Mouse (Mus musculus): ENCODE measurements around the gene Tnik. TPM values are rescaled to one million over a fixed set of nuclear protein-coding genes. Genes with fewer than 3 reads are reported as not detected.

The Tnik gene
- polyA plus RNA-seq, 1 experiment from 2014 or later, result 29.8 TPM

- no peaks in the 10 kb centered on the region for H3K36me3 ChIP-seq (ENCODE audit: control insufficient read depth, insufficient read depth, low read length)
- no peak overlapping the region for H3K27ac ChIP-seq (ENCODE audit: low read length)
- H3K9me3 ChIP-seq (ENCODE audit: control insufficient read depth, low read depth, low read length), result no peaks in the 10 kb centered on the region
- no peak for ATAC-seq (ENCODE audit: insufficient number of reproducible peaks, insufficient read depth, low FRiP score, low read depth)
- no peak overlapping the region for H3K4me3 ChIP-seq (ENCODE audit: low read depth, low read length)
- H3K9ac ChIP-seq (replicated peaks; ENCODE audit: low read depth, low read length), result no peak overlapping the region
- H3K27me3 ChIP-seq (ENCODE audit: control insufficient read depth, insufficient read depth, low read length), result no peaks in the 10 kb centered on the region
- 93% methylated on average over 10 of the region's 10 CpGs for WGBS
- H3K4me2 ChIP-seq (replicated peaks; ENCODE audit: low read depth, low read length), result no peak overlapping the region
- H3K4me1 ChIP-seq (ENCODE audit: control insufficient read depth, insufficient read depth, low read length), result peaks cover 2% of the 10 kb centered on the region; the same call in 1 of the 2 replicates
Measured at GRCm38 (mm10) chr3:28385199-28385975, 122.4 kb downstream of the Tnik start.

DNA sequence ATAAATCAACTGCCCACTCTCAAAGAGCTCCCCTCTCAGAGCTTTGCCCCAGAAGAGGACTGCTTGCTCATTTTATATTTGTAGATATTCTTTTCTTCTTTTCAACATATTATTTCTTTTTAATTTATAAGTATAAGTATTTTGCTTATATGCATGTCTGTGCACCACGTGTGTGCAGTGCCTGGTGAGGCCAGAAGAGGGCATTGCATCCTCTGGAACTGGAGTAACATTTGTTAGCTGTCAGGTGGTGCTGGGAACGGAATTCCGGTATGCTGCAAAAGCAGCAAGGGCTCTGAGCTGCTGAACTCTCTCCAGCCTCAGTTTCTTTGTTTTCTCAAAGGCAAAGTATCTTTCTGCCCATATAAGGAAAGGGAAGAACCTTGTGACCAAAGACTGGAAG, 125.5 kb downstream of the Tnik start:
- 82% methylated on average over 3 of the region's 3 CpGs for WGBS
- Histone ChIP-seq H3K9me3 (ENCODE audit: control insufficient read depth, low read depth, low read length) (no peaks in the 10 kb centered on the region), H3K36me3 (ENCODE audit: control insufficient read depth, insufficient read depth, low read length) (no peaks in the 10 kb centered on the region), H3K4me2 (replicated peaks; ENCODE audit: low read depth, low read length) (no peak overlapping the region), H3K4me1 (ENCODE audit: control insufficient read depth, insufficient read depth, low read length) (no peaks in the 10 kb centered on the region), H3K27ac (ENCODE audit: low read length) (no peak overlapping the region), H3K4me3 (ENCODE audit: low read depth, low read length) (no peak overlapping the region), H3K9ac (replicated peaks; ENCODE audit: low read depth, low read length) (no peak overlapping the region), H3K27me3 (ENCODE audit: control insufficient read depth, insufficient read depth, low read length) (no peaks in the 10 kb centered on the region)
- no peak for ATAC-seq (ENCODE audit: insufficient number of reproducible peaks, insufficient read depth, low FRiP score, low read depth)

- no peaks in the 10 kb centered on the region for H3K9me3 ChIP-seq (ENCODE audit: control insufficient read depth, low read depth, low read length)
- 99% methylated on average over 2 of the region's 2 CpGs for WGBS
Measured at GRCm38 (mm10) chr3:28390183-28390582, 127.2 kb downstream of the Tnik start.

DNA sequence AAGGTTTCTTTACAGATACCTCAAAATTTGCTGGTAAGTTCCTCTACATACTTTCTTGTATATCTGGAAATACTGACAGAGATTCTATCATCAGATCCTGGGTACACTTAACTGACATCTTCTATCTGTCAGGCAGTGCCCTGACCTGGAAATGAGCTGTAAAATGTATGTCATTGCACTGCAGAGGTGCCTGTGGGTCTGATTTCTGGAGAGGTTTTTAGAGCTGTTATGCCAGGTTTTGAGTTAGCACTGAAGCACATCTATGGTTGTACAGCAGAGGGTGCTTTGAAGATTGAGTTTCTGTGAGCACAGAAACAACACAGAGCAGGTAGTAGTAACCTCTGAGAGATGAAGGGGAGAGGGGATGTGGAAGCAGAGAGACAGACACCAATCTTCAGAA, 129.5 kb downstream of the Tnik start:
- no peaks in the 10 kb centered on the region for H3K4me1 ChIP-seq (ENCODE audit: control insufficient read depth, insufficient read depth, low read length)
- H3K27ac ChIP-seq (ENCODE audit: low read length), result no peak overlapping the region
- no peak overlapping the region for H3K9ac ChIP-seq (replicated peaks; ENCODE audit: low read depth, low read length)
- no peaks in the 10 kb centered on the region for H3K9me3 ChIP-seq (ENCODE audit: control insufficient read depth, low read depth, low read length)
- H3K4me3 ChIP-seq (ENCODE audit: low read depth, low read length), result no peak overlapping the region
- H3K27me3 ChIP-seq (ENCODE audit: control insufficient read depth, insufficient read depth, low read length), result no peaks in the 10 kb centered on the region
- no peak overlapping the region for H3K4me2 ChIP-seq (replicated peaks; ENCODE audit: low read depth, low read length)
- ATAC-seq (ENCODE audit: insufficient number of reproducible peaks, insufficient read depth, low FRiP score, low read depth), result no peak
- no peaks in the 10 kb centered on the region for H3K36me3 ChIP-seq (ENCODE audit: control insufficient read depth, insufficient read depth, low read length)

More at GRCm38 (mm10) chr3:28390183-28390582, 127.2 kb downstream of the Tnik start:
- Histone ChIP-seq H3K9ac (replicated peaks; ENCODE audit: low read depth, low read length) (no peak overlapping the region), H3K27ac (ENCODE audit: low read length) (no peak overlapping the region), H3K4me2 (replicated peaks; ENCODE audit: low read depth, low read length) (no peak overlapping the region), H3K4me3 (ENCODE audit: low read depth, low read length) (no peak overlapping the region), H3K36me3 (ENCODE audit: control insufficient read depth, insufficient read depth, low read length) (no peaks in the 10 kb centered on the region), H3K27me3 (ENCODE audit: control insufficient read depth, insufficient read depth, low read length) (no peaks in the 10 kb centered on the region), H3K4me1 (ENCODE audit: control insufficient read depth, insufficient read depth, low read length) (no peaks in the 10 kb centered on the region)
- ATAC-seq (ENCODE audit: insufficient number of reproducible peaks, insufficient read depth, low FRiP score, low read depth), result no peak

DNA sequence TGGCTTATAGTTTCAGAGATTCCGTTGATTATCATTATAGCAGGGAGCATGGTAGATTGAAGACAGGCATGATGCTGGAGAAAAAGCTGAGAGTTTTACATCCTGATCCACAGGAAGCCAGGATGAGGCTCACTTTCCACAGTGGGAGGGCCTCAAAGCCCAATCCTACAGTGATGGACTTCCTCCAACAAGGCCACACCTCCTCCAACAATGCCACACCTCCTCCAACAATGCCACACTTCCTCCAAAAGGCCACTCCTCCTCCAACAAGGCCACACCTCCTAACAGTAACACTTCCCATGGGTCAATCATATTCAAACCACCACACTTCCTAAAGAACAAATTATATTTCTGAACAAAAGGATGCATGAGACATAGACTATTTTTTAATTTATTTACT, 135.8 kb downstream of the Tnik start:
- Histone ChIP-seq H3K4me3 (ENCODE audit: low read depth, low read length) (no peak overlapping the region), H3K4me1 (ENCODE audit: control insufficient read depth, insufficient read depth, low read length) (no peaks in the 10 kb centered on the region), H3K27me3 (ENCODE audit: control insufficient read depth, insufficient read depth, low read length) (no peaks in the 10 kb centered on the region), H3K9ac (replicated peaks; ENCODE audit: low read depth, low read length) (no peak overlapping the region), H3K9me3 (ENCODE audit: control insufficient read depth, low read depth, low read length) (no peaks in the 10 kb centered on the region), H3K4me2 (replicated peaks; ENCODE audit: low read depth, low read length) (no peak overlapping the region), H3K27ac (ENCODE audit: low read length) (no peak overlapping the region), H3K36me3 (ENCODE audit: control insufficient read depth, insufficient read depth, low read length) (no peaks in the 10 kb centered on the region)
- ATAC-seq (ENCODE audit: insufficient number of reproducible peaks, insufficient read depth, low FRiP score, low read depth), result no peak
- 86% methylated on average over 1 of the region's 1 CpGs for WGBS

- 88% methylated on average over 9 of the region's 9 CpGs for WGBS
- H3K4me2 ChIP-seq (replicated peaks; ENCODE audit: low read depth, low read length), result no peak overlapping the region
- H3K36me3 ChIP-seq (ENCODE audit: control insufficient read depth, insufficient read depth, low read length), result no peaks in the 10 kb centered on the region
- H3K27me3 ChIP-seq (ENCODE audit: control insufficient read depth, insufficient read depth, low read length), result no peaks in the 10 kb centered on the region
- ATAC-seq (ENCODE audit: insufficient number of reproducible peaks, insufficient read depth, low FRiP score, low read depth), result no peak
- H3K4me3 ChIP-seq (ENCODE audit: low read depth, low read length), result no peak overlapping the region
- no peak overlapping the region for H3K27ac ChIP-seq (ENCODE audit: low read length)
- H3K9me3 ChIP-seq (ENCODE audit: control insufficient read depth, low read depth, low read length), result no peaks in the 10 kb centered on the region
- no peaks in the 10 kb centered on the region for H3K4me1 ChIP-seq (ENCODE audit: control insufficient read depth, insufficient read depth, low read length)
- no peak overlapping the region for H3K9ac ChIP-seq (replicated peaks; ENCODE audit: low read depth, low read length)
Measured at GRCm38 (mm10) chr3:28399593-28400216, 136.7 kb downstream of the Tnik start.

DNA sequence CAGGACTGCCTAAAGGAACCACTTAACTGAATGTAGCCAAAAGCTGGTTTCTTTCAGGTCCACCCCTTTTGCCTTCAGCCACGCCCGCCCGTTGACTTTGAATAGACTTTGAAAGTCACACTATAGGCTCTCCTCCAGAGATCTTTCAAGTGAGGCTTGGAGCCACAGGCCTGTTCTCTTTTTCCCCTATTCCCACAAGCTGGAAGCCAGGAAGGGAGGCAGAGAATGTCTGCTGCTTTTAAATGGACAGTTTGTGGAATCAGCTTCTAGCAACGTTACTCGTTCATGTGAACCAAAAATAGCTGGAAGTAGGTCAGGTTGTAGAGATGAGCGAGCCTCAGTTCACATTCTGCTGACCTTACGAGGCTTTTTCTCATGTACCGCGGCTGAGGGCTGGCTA, 138.3 kb downstream of the Tnik start:
- no peaks in the 10 kb centered on the region for H3K9me3 ChIP-seq (ENCODE audit: control insufficient read depth, low read depth, low read length)

GRCm38 (mm10) chr3:28402221-28402620, 139.2 kb downstream of the Tnik start:
- Histone ChIP-seq H3K9me3 (ENCODE audit: control insufficient read depth, low read depth, low read length) (no peaks in the 10 kb centered on the region), H3K4me3 (ENCODE audit: low read depth, low read length) (no peak overlapping the region), H3K27ac (ENCODE audit: low read length) (no peak overlapping the region), H3K36me3 (ENCODE audit: control insufficient read depth, insufficient read depth, low read length) (no peaks in the 10 kb centered on the region), H3K4me2 (replicated peaks; ENCODE audit: low read depth, low read length) (no peak overlapping the region), H3K27me3 (ENCODE audit: control insufficient read depth, insufficient read depth, low read length) (no peaks in the 10 kb centered on the region), H3K9ac (replicated peaks; ENCODE audit: low read depth, low read length) (no peak overlapping the region), H3K4me1 (ENCODE audit: control insufficient read depth, insufficient read depth, low read length) (no peaks in the 10 kb centered on the region)
- ATAC-seq (ENCODE audit: insufficient number of reproducible peaks, insufficient read depth, low FRiP score, low read depth), result no peak
- 63% methylated on average over 6 of the region's 6 CpGs for WGBS

More for the DNA sequence above, 138.3 kb downstream of the Tnik start:
- no peaks in the 10 kb centered on the region for H3K27me3 ChIP-seq (ENCODE audit: control insufficient read depth, insufficient read depth, low read length)
- no peaks in the 10 kb centered on the region for H3K36me3 ChIP-seq (ENCODE audit: control insufficient read depth, insufficient read depth, low read length)
- no peak overlapping the region for H3K4me2 ChIP-seq (replicated peaks; ENCODE audit: low read depth, low read length)
- no peaks in the 10 kb centered on the region for H3K4me1 ChIP-seq (ENCODE audit: control insufficient read depth, insufficient read depth, low read length)
- H3K27ac ChIP-seq (ENCODE audit: low read length), result no peak overlapping the region
- WGBS, result 77% methylated on average over 9 of the region's 9 CpGs
- no peak for ATAC-seq (ENCODE audit: insufficient number of reproducible peaks, insufficient read depth, low FRiP score, low read depth)
- H3K9ac ChIP-seq (replicated peaks; ENCODE audit: low read depth, low read length), result no peak overlapping the region
- H3K4me3 ChIP-seq (ENCODE audit: low read depth, low read length), result no peak overlapping the region

All from stomach, embryonic 14.5 days (tissue).